Mouse (Mus musculus) stomach, postnatal 0 days (tissue): ENCODE data around the gene Lingo2. TPM values are rescaled to one million over a fixed set of nuclear protein-coding genes. Genes with fewer than 3 reads are reported as not detected.
"Not testable (repeated sequence)": the region's sequence is repeated elsewhere in the genome, so short reads cannot be mapped to it uniquely, and the experiment has no call there.

Experiments used
- ATAC-seq: fragments of 200-750 bp; cut with Nextera tagmentation; 2 replicates; pipeline ENCODE4 v1.8.0; 2017; ENCODE audit not compliant: low FRiP score, low TSS enrichment
- DNase-seq: peaks from one replicate; pipeline ENCODE4 v3.0.0-alpha.2; 2016; ENCODE audit warnings: low spot score
- H3K27ac ChIP-seq: fragments of 300-500 bp; sonication (generic); replicated peaks from 2 replicates; pipeline ENCODE4 v1.5.1; 2014; ENCODE audit warnings: mild to moderate bottlenecking, control low read depth
- H3K27me3 ChIP-seq: fragments of 300-500 bp; sonication (generic); 2 replicates; pipeline ENCODE4 v1.6.1; 2014; ENCODE audit warnings: low read length; ENCODE audit not compliant: control insufficient read depth, insufficient read depth
- H3K36me3 ChIP-seq: fragments of 300-500 bp; sonication (generic); 2 replicates; pipeline ENCODE4 v1.6.1; 2014; ENCODE audit warnings: low read length, mixed read lengths; ENCODE audit not compliant: control insufficient read depth, insufficient read depth
- H3K4me1 ChIP-seq: fragments of 300-500 bp; sonication (generic); replicated peaks from 2 replicates; pipeline ENCODE4 v1.6.1; 2014; ENCODE audit warnings: antibody characterized with exemption; ENCODE audit not compliant: control insufficient read depth, insufficient read depth
- H3K4me2 ChIP-seq: fragments of 300-500 bp; sonication (generic); replicated peaks from 2 replicates; pipeline ENCODE4 v1.6.1; 2014; ENCODE audit warnings: low read depth, mild to moderate bottlenecking, control low read depth, moderate library complexity
- H3K4me3 ChIP-seq: fragments of 300-500 bp; sonication (generic); 2 replicates; pipeline ENCODE4 v1.5.1; 2014; ENCODE audit warnings: low read depth, low read length, control low read depth
- H3K9ac ChIP-seq: fragments of 300-500 bp; sonication (generic); 2 replicates; pipeline ENCODE4 v1.6.1; 2014; ENCODE audit warnings: mild to moderate bottlenecking, low read length, control low read depth, mixed read lengths
- H3K9me3 ChIP-seq: fragments of 300-500 bp; sonication (generic); 2 replicates; pipeline ENCODE4 v1.6.1; 2016; ENCODE audit warnings: low read length; ENCODE audit not compliant: control insufficient read depth
- CTCF ChIP-seq: IDR thresholded peaks from 2 replicates; pipeline ENCODE4 v1.5.1; 2016; ENCODE audit warnings: antibody characterized with exemption, low read depth, mild to moderate bottlenecking, moderate library complexity
- EP300 ChIP-seq: optimal IDR thresholded peaks from 2 replicates; pipeline ENCODE3; 2016; ENCODE audit warnings: antibody characterized with exemption
- WGBS: fragments of 180-500 bp; shearing (Covaris S2); extraction: QIAGEN DNeasy Blood & Tissue Kit; methylation state at CpG from one replicate; pipeline ENCODE4 v1.1.7; 2014; 5-methylcytosine and 5-hydroxymethylcytosine counted together
- polyA plus RNA-seq: library from polyadenylated mRNA; unstranded; fragments of >200 nt; fragmentation: Nextera tagmentation; extraction: Ambion mirVana; gene quantifications from 2 replicates; pipeline ENCODE4 v1.2.1, GENCODE M21; 2015

The Lingo2 gene
- polyA plus RNA-seq, 1 experiment from 2014 or later, result 0.50 TPM

DNA sequence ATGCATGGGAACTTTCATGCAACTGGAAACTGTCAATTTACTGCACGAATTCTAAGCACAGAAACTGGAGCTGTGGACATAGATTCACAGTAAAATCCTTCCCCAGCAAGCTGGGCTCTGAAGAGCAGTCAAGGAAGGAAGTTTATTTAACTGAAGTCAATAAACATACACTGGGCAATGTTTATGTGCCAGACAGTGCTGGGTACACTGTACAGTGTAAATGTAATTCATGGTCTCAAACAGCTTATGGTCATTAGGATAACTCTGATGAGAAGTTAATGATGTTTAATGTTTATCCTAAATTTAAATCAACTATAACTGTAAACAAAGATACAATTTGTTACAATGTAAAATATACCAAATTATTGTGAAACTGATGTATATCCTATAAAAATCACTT lies 1226.8 kb downstream of the Lingo2 start:
- H3K27me3 ChIP-seq, result no peaks in the 10 kb centered on the region
- WGBS, result 42% methylated on average over 1 of the region's 1 CpGs
- no peak for TF ChIP-seq EP300
- no peak for TF ChIP-seq CTCF
- ATAC-seq, result no peak
- no peaks in the 10 kb centered on the region for H3K36me3 ChIP-seq
- H3K27ac ChIP-seq, result no peak overlapping the region
- H3K9me3 ChIP-seq, result no peaks in the 10 kb centered on the region
- H3K4me2 ChIP-seq, result no peak overlapping the region
- no peak overlapping the region for H3K9ac ChIP-seq
- DNase-seq, result no peak
- H3K4me3 ChIP-seq, result no peak overlapping the region
- no peaks in the 10 kb centered on the region for H3K4me1 ChIP-seq

DNA sequence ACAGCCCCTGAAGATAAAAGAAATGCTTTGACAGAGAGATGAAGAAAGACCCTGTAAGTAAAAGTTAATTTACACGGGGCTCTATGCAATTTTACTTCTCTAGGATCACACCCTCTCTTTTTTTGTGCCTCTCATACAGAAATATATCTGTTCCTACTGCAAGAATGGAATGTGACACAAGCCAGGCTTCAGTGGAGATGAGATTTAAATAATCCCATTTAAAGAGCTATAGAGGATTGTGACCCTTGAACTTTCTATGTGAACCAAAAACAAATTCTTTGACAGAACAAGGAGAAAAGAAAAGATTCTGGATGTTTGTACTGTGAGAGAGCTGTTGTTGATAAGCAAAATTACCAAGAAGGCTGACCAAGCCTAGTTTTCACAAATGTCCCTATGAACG lies 1247.4 kb downstream of the Lingo2 start:
- Histone ChIP-seq H3K9ac (no peak overlapping the region), H3K27me3 (no peaks in the 10 kb centered on the region), H3K27ac (no peak overlapping the region), H3K4me3 (no peak overlapping the region), H3K9me3 (no peaks in the 10 kb centered on the region), H3K36me3 (no peaks in the 10 kb centered on the region), H3K4me1 (no peaks in the 10 kb centered on the region), H3K4me2 (no peak overlapping the region)
- 32% methylated on average over 2 of the region's 2 CpGs for WGBS
- no peak for TF ChIP-seq CTCF
- TF ChIP-seq EP300, result no peak
- ATAC-seq (no peak), DNase-seq (no peak)

GRCm38 (mm10) chr4:35702661-35703060 lies 1248.9 kb downstream of the Lingo2 start:
- H3K27me3 ChIP-seq, result no peaks in the 10 kb centered on the region
- ATAC-seq, result no peak
- H3K4me2 ChIP-seq, result no peak overlapping the region
- DNase-seq, result no peak
- no peaks in the 10 kb centered on the region for H3K9me3 ChIP-seq
- H3K4me3 ChIP-seq, result no peak overlapping the region
- H3K27ac ChIP-seq, result no peak overlapping the region
- 70% methylated on average over 1 of the region's 1 CpGs for WGBS
- no peaks in the 10 kb centered on the region for H3K4me1 ChIP-seq
- no peak for TF ChIP-seq CTCF
- TF ChIP-seq EP300, result no peak
- H3K9ac ChIP-seq, result no peak overlapping the region
- H3K36me3 ChIP-seq, result no peaks in the 10 kb centered on the region

DNA sequence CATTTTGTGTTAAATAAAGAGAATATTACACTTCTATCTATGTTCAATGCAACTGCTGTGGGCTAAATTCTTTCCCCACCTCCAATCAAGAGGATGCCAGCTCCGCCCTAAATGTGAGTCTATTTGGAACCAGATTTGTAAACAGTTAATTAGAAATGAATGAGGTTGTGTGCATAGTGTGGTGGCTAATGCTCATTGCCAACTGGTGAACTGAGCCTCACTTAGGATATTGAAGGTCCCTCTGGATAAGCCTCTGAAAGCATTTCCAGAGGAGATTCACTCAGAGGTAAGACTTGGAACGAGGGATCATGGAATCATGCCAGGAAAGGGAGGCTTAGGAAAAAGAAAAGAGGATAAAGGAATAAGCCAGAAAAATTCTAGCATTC lies 1256.4 kb downstream of the Lingo2 start:
- H3K9ac ChIP-seq, result no peak overlapping the region
- no peak overlapping the region for H3K4me3 ChIP-seq
- no peaks in the 10 kb centered on the region for H3K4me1 ChIP-seq
- H3K4me2 ChIP-seq, result no peak overlapping the region
- WGBS, result 75% methylated on average over 2 of the region's 2 CpGs
- DNase-seq, result no peak
- TF ChIP-seq CTCF (no peak), EP300 (no peak)
- no peak overlapping the region for H3K27ac ChIP-seq
- H3K9me3 ChIP-seq, result no peaks in the 10 kb centered on the region
- no peak for ATAC-seq
- H3K27me3 ChIP-seq, result no peaks in the 10 kb centered on the region
- no peaks in the 10 kb centered on the region for H3K36me3 ChIP-seq

DNA sequence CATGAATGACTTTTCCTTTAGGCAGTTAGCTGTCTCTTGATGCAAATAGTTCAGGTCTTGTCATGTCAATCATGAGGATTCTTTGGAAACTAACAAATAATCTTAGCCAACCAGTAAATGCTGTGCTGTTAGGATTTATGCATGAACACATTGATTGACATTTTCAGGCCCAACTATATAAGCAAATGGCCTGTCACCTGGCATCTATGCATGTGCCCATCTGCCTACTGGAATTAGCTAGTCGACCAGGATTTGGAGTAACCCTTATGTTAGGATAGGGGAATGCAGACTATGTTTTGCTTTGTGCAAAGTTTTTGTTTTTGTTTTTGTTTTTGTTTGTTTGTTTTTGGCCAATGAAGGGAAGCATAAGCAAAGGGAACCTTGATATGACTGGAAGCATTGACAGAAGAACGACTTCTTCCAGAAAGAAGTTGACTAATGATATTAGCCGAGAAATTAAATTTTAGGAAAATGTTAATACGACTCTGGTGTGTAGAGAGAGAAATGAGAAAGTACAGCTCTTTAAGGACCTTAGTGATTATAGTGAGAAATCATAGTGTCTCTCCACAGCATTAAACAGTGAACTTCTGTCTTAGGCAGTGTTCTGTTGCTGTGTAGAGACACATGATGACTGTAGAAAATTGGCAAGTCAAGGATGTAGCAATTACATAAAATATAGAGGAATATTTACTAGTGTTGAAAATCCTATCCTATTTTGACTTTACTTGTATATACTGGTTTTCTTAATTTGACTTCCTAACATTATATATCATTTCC lies 1257.0 kb downstream of the Lingo2 start:
- H3K27me3 ChIP-seq, result no peaks in the 10 kb centered on the region
- TF ChIP-seq EP300 (no peak), CTCF (no peak)
- no peak for DNase-seq
- no peak overlapping the region for H3K27ac ChIP-seq
- H3K9ac ChIP-seq, result no peak overlapping the region
- no peaks in the 10 kb centered on the region for H3K9me3 ChIP-seq
- H3K36me3 ChIP-seq, result no peaks in the 10 kb centered on the region
- WGBS, result 81% methylated on average over 4 of the region's 4 CpGs
- no peak overlapping the region for H3K4me3 ChIP-seq
- no peaks in the 10 kb centered on the region for H3K4me1 ChIP-seq
- H3K4me2 ChIP-seq, result no peak overlapping the region
- ATAC-seq, result no peak

DNA sequence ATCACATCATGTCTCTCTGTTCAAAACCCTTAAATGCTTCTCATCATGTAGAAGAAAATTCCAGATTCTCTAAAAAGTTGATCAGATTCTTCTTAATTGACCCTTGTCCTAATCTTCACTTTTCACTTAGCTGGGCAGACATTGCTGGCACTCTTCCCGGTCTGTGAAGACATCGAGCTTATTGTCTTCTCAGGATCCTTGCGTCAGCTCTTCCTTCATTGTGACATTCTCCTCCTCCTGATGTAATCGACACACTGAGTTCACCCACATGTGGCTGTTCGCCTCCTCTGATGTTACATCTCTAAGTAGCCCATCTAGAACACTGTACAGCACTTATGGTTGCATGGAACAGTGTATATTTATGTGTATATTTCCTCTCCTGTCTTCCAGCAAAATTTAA lies 1261.0 kb downstream of the Lingo2 start:
- Histone ChIP-seq H3K4me2 (no peak overlapping the region), H3K9me3 (no peaks in the 10 kb centered on the region), H3K36me3 (no peaks in the 10 kb centered on the region), H3K27ac (no peak overlapping the region), H3K9ac (no peak overlapping the region), H3K27me3 (no peaks in the 10 kb centered on the region), H3K4me3 (no peak overlapping the region), H3K4me1 (no peaks in the 10 kb centered on the region)
- WGBS, result 66% methylated on average over 5 of the region's 5 CpGs
- DNase-seq (no peak), ATAC-seq (no peak)
- TF ChIP-seq EP300, result no peak
- no peak for TF ChIP-seq CTCF

GRCm38 (mm10) chr4:35688498-35689240 lies 1262.9 kb downstream of the Lingo2 start:
- ATAC-seq, H3K9ac ChIP-seq, DNase-seq, H3K27ac ChIP-seq, H3K4me3 ChIP-seq, H3K4me1 ChIP-seq, H3K36me3 ChIP-seq, H3K4me2 ChIP-seq, H3K27me3 ChIP-seq, H3K9me3 ChIP-seq: not testable (repeated sequence)
- 83% methylated on average over 5 of the region's 5 CpGs for WGBS
